Mouse (Mus musculus) ovary, postnatal 36 days (tissue): ENCODE data around the gene Focad.
A peak's percentile ranks its signal among the peaks of the same experiment; 100 is the strongest.

Experiments used
- DNase-seq: peaks from one replicate; pipeline ENCODE4 v3.0.0; 2022; ENCODE audit warnings: low spot score, mixed read lengths

Focad gene

GRCm38 (mm10) chr4:88400302-88400991 lies 306.0 kb downstream of the Focad start:
- DNase-seq: no peak

GRCm38 (mm10) chr4:88400992-88401313 lies 306.5 kb downstream of the Focad start:
- DNase-seq: no peak

- DNase-seq: no peak
Measured at GRCm38 (mm10) chr4:88402884-88403283, 308.5 kb downstream of the Focad start.

- DNase-seq: peak; percentile 66
Measured at GRCm38 (mm10) chr4:88406887-88407696, 312.7 kb downstream of the Focad start.

GRCm38 (mm10) chr4:88409279-88409678 lies 314.9 kb downstream of the Focad start:
- DNase-seq: no peak

- no peak for DNase-seq
Measured at GRCm38 (mm10) chr4:88412331-88412730, 317.9 kb downstream of the Focad start.

GRCm38 (mm10) chr4:88415017-88415416 lies 320.6 kb downstream of the Focad start:
- no peak for DNase-seq

- DNase-seq: no peak
Measured at GRCm38 (mm10) chr4:88419378-88419777, 324.9 kb downstream of the Focad start.

- no peak for DNase-seq
Measured at GRCm38 (mm10) chr4:88424563-88424962, 330.1 kb downstream of the Focad start.

GRCm38 (mm10) chr4:88427630-88428239 lies 333.3 kb downstream of the Focad start:
- no peak for DNase-seq

GRCm38 (mm10) chr4:88432412-88433024 lies 338.1 kb downstream of the Focad start:
- DNase-seq: no peak

- DNase-seq: no peak
Measured at GRCm38 (mm10) chr4:88436593-88437165, 342.2 kb downstream of the Focad start.

GRCm38 (mm10) chr4:88437166-88437565 lies 342.7 kb downstream of the Focad start:
- no peak for DNase-seq

- no peak for DNase-seq
Measured at GRCm38 (mm10) chr4:88437917-88438316, 343.5 kb downstream of the Focad start.

GRCm38 (mm10) chr4:88438326-88438989 lies 344.0 kb downstream of the Focad start, which contains the start of gene Hacd4:
TSS of gene Hacd4 (minus strand) at chr4:88438928.
- peak; percentile 66 for DNase-seq

GRCm38 (mm10) chr4:88438990-88439329 lies 344.5 kb downstream of the Focad start:
- no peak for DNase-seq

- DNase-seq: no peak
Measured at GRCm38 (mm10) chr4:88439669-88440123, 345.3 kb downstream of the Focad start.

GRCm38 (mm10) chr4:88440814-88441213 lies 346.4 kb downstream of the Focad start:
- no peak for DNase-seq

GRCm38 (mm10) chr4:88448976-88449375 lies 354.5 kb downstream of the Focad start:
- no peak for DNase-seq

- no peak for DNase-seq
Measured at GRCm38 (mm10) chr4:88450087-88450765, 355.8 kb downstream of the Focad start.

GRCm38 (mm10) chr4:88458093-88458492 lies 363.7 kb downstream of the Focad start:
- no peak for DNase-seq
